Mouse (Mus musculus) adrenal gland, postnatal 4 days (tissue): ENCODE measurements at regions not wholly inside any gene's neighbourhood (a gene's known extent, or its start where the extent isn't known, plus 50 kb on each side); places are given as distances from the start of the nearest gene placed in this dataset.

ENCODE experiments used
- DNase-seq, 2 experiments: peaks; one replicate each; pipeline ENCODE4 v3.0.0; 2021 to 2022; ENCODE audit warnings: low spot score in 2 of 2, mixed read lengths in 2 of 2

- DNase-seq = no peak
These were observed 310.5 kb downstream of the Ptprc start for GRCm38 (mm10) chr1:137865030-137865429.

DNA sequence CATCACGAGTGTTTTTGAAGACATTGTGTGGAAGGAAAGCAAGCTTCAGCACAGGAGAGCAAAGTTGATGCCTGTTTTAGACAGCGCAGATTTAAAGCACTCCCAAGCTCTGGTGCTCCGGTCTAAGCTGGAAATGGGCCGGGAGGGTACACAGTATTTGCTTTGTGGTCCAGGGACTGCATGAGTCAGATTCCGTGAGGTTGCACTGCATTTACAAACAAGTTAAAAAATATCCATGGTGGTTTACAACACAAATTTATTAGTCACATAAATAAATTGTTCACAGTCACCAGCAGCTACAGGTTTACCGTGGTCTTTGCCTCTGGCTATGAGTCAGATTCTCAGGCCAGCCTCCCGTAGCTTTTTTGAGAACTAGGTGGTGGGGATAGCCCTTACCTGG lies 312.0 kb downstream of the Ptprc start:
- DNase-seq = no peak

GRCm38 (mm10) chr1:137852262-137852661 lies 323.2 kb downstream of the Ptprc start:
- no peak for DNase-seq

GRCm38 (mm10) chr1:137847311-137847923 lies 328.1 kb downstream of the Ptprc start:
- DNase-seq = no peak

GRCm38 (mm10) chr1:137846857-137847256 lies 328.7 kb downstream of the Ptprc start:
- DNase-seq = no peak

- no peak for DNase-seq
These were observed 335.0 kb downstream of the Ptprc start for GRCm38 (mm10) chr1:137840531-137840930.

GRCm38 (mm10) chr1:137839703-137840102 lies 335.8 kb downstream of the Ptprc start:
- no peak for DNase-seq

DNA sequence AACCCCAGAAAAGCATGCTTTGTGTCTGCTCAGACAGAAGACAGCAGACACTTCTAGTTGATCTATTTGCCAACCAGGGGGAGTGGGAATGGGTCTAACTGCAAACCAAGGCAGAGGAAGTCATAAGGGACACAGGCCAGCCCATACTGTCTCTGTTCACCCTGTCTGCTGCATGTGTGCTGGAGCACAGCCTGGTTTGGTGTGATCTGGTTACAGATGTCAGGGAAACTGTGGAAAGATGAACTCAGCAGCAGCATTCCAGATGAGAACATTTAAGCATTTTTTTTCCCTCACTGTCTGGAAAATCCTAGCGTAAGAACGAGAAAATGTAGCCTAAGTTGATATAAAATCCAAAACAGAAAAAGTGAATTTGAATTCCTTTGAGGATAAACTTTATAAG lies 336.2 kb downstream of the Ptprc start:
- no peak for DNase-seq

DNA sequence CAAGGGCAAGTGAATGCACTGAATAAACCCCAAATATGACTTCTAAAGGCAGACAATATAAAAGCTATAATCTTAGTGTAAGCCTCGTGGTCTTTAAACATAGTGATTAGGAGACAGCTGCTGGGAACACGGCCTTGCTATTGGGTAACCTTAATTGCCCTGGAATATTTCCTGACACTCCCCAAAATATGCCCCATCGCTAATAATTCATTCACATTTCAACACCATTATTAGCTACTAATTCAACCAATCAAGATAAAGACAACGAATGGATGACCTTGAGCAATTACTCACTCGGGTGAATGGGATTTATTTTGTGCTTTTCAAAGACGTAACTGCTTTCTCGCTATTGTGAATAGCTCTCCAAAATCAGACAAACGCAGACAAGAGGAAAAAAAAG lies 337.2 kb downstream of the Ptprc start:
- DNase-seq = no peak

GRCm38 (mm10) chr1:137833535-137833934 lies 342.0 kb downstream of the Ptprc start:
- DNase-seq = no peak

GRCm38 (mm10) chr1:137831284-137831683 lies 344.2 kb downstream of the Ptprc start:
- DNase-seq = no peak

DNA sequence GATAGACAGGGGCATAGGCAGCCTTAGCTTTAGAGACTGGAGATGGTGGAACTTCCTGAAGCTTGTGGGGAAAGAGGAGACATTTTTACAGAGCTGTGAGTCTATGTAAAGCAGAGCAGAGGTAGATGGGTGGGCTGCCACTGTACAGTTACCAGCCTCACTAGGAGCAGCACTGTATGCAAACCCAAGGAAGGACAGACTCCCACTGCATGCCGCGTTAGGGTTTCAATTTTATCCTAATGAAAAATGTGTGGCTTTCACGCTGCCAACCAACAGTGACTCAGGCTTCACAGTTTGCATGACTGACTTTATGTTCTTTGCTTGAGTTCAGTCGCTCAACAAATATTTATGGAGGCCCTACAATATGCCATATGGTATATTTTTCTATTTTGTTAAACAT lies 348.1 kb downstream of the Ptprc start:
- DNase-seq = no peak

DNA sequence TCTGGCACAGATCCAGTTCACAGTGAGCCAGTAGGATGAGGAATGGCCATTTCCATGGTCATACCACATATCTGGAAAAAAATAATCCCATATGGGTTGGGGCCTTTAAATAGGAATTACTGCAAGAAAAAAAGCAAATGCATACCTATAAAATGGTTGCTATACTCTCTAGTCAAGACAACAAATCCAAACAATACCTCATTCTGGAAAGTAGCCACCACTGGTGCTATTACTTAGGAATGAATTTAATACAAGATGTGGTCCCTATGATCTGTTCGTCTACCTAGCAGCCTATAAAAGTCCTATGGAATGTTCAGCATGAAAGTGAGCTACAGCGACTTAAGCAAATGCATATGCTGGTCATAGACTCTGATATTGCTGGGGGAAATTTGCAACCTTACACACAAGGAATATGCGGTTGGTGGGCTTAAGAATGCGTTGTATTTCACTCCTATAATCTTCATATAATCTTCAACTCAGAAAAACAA lies 360.1 kb downstream of the Ptprc start:
- DNase-seq = no peak

DNA sequence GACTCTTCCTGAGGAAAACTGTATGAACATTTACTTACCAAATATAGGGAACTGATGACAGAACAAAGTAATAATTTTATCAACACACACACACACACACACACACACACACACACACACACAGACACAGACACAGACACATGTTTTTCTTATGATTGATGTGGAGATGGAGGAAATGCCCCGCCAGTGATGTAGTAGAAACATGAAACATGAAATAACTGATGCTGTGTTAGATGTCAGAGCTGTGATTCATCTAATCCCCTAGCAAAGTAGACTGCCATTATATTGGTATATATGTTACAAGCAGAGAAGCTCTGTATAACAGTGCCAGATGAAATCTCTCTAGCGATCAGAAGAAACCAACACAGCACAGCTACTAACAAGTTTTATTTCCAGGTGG lies 361.0 kb downstream of the Ptprc start:
- no peak for DNase-seq

GRCm38 (mm10) chr1:137813716-137814115 lies 361.8 kb downstream of the Ptprc start:
- no peak for DNase-seq

- no peak for DNase-seq
These were observed 363.5 kb downstream of the Ptprc start for GRCm38 (mm10) chr1:137811981-137812380.

DNA sequence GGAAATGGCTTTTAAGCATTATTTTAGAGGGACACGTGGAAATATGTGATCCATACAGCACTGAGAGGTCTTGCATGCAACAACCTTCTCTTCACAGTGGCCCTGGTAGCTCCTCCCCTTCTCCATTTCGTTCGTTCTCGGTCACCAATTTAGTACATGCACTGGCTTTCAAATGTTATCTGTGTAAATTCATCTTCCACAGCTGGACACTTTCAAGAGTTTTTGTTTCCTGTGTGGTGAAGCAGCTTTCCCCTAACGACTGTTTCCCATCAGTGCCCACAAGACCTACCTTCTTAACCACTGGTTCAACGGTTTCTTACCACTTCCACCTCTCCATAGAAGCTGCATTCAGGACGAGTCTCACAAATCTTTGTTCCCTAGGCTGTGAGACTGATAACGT lies 368.8 kb downstream of the Ptprc start:
- DNase-seq = no peak

DNA sequence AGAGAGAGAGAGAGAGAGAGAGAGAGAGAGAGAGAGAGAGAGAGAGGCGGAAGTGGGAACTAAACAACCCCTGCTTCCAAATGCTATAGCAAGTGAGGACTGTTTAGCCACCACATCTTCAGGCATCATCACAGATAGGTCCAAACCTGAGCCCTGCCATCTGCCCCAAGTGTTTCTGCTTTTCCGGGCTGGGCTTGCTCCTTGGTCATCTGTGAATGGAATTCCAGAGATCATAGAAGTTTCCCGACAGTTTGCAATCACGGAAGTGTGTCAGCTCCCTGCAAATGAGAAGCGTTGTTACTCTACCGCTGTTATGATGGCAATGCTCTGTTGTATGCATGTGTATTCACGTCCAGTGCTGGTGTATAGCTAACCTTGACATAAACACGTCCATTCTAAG lies 369.3 kb downstream of the Ptprc start:
- no peak for DNase-seq

DNA sequence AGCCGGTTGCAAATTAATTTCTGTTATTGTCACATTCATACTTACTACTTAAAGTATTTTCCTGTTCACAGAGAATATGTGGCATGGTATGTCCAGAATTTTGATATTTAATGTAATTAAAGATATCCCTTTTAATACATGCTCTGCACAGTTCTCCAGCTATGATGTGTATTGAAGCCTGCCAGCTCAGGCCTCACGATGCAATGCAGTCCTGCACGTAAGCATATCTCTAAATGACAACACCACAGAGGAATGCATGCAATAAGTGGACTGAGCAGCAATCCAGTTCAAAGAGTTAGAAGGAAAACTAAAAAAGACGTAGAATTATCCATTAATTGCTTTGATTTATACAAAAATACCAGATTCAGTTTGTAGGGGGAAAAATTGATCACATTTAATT lies 373.4 kb downstream of the Ptprc start:
- no peak for DNase-seq

DNA sequence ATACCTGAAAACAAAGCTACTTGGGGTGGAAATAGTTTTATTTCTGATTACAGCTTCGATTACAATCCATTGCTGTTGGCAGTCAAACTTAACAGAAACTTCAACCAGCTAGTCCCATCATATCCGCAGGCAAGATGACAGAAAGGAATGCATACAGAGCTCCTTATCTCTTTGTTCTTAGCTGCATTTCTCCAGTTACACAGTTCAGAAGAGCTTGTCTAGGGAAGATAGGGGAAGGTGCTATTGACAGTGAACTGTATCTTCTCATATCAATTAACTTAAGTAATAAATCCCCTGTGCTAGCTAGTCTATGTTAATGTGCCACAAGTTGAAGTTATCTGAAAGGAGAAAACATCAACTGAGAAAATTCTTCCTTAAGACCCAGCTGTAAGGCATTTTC lies 374.8 kb downstream of the Ptprc start:
- no peak for DNase-seq

DNA sequence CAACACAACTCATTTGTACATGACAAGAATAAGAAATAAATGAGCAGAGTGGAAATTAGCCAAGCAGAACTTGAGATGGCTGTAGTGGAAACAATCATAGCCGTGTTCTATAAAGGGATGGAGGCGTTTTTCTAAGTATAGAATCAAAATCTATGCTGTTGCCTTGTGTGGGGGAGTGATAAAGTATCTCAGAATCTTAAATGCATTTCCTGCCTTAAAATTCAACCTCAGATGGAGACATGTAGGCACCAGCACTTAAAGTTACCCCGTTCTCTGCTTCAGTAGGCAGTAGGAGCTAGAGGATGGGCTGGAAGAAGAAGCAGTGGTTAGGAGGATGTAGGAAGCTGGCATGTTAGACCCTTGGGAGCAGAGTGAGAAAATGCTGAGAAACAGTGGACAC lies 386.7 kb downstream of the Ptprc start:
- no peak for DNase-seq

GRCm38 (mm10) chr1:137786653-137787052 lies 388.9 kb downstream of the Ptprc start:
- DNase-seq = no peak

- no peak for DNase-seq
These were observed 400.9 kb downstream of the Ptprc start for GRCm38 (mm10) chr1:137774586-137774985.

DNA sequence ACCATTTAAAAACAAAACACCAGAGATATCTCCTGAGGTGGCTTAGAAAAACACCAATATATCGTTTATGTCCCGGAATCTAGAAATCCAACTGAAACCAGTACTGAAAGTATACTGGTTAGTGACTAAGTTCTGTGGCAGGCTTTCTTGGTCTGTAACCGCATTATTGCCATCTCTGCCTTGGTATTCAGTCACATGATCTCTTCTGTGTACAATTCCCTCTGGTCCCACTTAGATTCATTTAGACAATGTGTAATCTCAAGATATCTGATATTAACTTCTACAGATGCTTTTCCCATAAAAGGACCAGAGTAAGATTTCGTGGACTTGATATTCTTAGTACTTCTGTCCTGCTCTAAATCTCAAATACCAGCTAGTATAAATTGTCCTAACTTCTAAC lies 414.7 kb downstream of the Ptprc start:
- DNase-seq = no peak
